Mouse (Mus musculus): ENCODE data around the gene Inpp5k.
"Not testable (repeated sequence)": the region's sequence is repeated elsewhere in the genome, so short reads cannot be mapped to it uniquely, and the experiment has no call there.

The Inpp5k gene

DNA sequence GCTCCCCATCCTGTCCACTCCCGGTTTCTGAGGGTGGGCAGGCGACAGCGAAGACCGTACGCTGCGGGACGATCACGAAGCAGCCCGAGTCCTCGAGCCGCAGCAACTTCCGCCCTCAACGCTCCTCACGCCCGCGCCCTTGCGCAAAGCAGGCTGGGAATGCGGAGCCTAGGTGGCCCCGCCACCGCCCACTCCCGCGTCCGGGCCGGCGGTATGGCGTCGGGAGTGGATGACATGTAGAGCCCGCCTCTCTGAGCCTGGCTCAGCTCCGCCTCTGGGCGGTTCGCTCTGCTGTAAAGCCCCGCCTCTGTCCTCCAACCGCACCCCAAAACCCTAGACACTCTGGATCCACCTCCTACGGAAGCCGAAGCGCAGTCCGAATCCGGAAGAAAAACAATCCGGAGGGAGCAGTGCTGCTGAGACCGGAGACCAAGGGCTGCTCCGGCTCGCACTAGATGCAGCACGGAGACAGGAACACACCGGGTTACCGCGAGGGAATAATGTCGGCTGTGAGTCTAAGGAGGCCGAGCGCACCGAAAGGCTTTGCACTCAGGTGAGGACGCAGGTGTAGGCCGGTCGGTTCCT is at the start of gene Inpp5k:
Gene Inpp5k, plus strand, starts transcription at position 344 of the 585 bp plus-strand sequence.
- peak; percentile 98 for DNase-seq (ENCODE audit: low read depth)

GRCm38 (mm10) chr11:75581495-75582149 is 49.2 kb upstream of the Inpp5k start:
- DNase-seq (ENCODE audit: low read depth) = no peak

GRCm38 (mm10) chr11:75583521-75583920 is 47.3 kb upstream of the Inpp5k start:
- DNase-seq (ENCODE audit: low read depth) = no peak

- no peak for DNase-seq (ENCODE audit: low read depth)
Observed at GRCm38 (mm10) chr11:75585061-75585460, 45.7 kb upstream of the Inpp5k start.

GRCm38 (mm10) chr11:75585978-75586377 is 44.8 kb upstream of the Inpp5k start:
- DNase-seq (ENCODE audit: low read depth) = no peak

DNA sequence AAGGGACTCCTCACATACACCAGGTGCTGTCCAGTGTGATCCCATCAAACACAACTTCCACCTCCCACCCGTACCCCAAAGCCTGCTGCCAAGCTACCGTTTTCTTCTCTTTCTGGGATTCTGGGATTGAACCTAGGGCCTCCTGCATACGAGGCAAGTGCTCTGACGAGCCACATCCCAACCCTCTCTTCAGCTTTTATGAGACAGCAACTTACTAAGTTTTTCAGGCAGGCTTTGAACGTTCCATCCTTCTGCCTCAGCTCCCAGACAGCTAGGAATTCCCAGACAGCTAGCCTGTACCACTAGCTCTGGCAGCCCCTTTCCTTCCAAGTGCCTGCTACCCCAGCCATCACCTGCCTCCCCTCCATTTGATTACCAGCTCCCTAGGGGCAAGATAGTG is 43.8 kb upstream of the Inpp5k start:
- DNase-seq (ENCODE audit: low read depth) = no peak

DNA sequence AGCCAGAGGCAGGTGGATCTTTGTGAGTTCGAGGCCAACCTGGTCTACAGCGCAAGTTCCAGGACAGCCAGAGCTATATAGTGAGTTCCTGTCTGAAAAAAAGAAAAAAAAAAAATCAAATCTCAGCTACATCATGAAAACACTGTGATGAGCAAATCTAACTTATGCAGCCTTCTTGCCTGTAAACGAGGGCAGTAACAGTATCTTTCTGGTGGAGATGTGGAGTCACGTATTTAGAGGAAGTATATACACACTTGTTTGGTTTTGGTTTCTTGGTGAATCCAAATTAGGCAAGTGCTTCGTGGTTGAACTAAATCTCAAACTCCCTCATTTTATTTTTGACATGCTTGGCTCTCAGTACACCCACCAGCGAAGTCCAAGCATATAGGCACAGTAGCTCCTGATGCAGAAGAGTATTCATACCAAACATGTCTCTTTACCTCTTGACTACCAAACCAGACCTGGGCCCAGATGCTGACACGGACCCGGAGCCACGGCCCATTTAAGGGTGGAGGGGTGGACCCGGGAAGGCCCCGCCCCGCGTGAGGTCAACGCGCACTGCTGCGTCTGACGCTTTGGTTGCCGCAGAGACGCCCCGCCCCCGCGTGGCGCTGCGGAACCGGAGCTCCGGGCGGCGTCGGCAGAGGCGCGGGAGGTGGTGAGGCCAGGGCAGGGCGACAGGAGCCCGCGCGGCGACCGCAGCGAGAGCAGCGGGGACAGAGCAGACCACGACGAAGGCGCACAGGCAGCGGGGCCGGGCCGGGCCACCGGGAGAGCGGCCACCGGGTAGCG is 43.1 kb upstream of the Inpp5k start, which contains the start of gene Pitpna:
Gene Pitpna, plus strand, starts transcription at position 605 of the 792 bp plus-strand sequence.
- DNase-seq (ENCODE audit: low read depth) = peak; percentile 98

GRCm38 (mm10) chr11:75588285-75588941 is 42.4 kb upstream of the Inpp5k start:
- DNase-seq (ENCODE audit: low read depth) = peak; percentile 33

DNA sequence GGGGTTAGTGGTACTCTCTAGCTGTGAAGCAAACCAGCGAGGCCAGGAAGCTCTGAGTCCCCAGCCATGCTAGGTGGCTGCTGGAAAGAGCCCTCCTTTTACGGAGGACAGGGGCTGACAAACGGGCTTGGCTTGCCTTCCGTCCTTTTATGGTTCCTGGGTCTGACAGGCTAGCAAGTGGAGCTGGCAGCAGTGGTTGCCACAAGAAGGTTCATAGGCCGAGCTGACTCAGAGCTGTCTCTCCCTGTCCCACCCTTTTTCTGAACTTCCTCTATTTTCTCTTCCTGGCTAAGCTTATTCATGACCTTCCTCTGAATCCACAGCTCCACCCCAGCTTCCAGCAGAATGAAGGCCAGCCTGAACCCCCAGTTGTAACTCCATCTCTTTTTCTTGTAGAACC is 38.2 kb upstream of the Inpp5k start:
- peak; percentile 79 for DNase-seq (ENCODE audit: low read depth)

DNA sequence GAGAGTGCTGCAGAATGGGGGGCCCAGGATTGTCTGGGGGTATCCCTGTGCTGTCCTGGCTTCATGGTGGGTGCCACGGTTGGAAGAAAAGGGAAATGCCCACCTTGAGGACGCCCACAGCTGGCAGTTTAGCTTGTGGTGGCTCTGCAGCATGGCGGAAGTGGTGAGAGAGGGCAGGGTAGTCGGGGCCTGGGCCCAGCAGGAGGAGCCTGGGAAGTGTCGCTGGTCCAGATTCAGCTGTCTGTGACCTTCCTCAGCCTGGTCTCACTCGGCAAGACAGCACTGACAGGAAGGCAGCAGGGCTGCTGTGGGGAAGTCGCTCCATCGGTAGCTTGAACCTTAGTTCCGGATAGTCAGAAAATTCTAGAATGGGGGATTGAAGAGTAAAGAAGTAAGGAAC is 36.4 kb upstream of the Inpp5k start:
- DNase-seq (ENCODE audit: low read depth) = no peak

DNA sequence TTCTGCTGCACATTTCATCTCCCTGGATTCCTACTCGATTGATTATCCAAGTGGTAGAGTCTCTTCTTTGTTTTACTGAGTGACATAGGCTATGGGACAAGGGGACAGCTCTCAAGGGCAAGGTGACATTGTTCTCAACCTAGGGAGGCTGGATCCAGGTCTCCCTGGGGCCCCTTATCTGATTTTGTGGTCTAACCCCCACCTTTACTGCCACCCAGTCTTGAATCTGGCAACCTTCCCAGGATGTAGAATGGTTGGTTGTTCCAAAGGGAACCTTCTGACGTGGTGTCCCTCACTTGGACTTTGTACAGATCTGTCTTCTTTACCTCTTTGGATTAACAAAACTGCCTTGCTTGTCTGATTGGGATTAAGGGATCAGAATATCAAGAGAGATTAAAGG is 35.4 kb upstream of the Inpp5k start:
- DNase-seq (ENCODE audit: low read depth) = no peak

- no peak for DNase-seq (ENCODE audit: low read depth)
Observed at GRCm38 (mm10) chr11:75595816-75596215, 35.0 kb upstream of the Inpp5k start.

- DNase-seq (ENCODE audit: low read depth) = no peak
Observed at GRCm38 (mm10) chr11:75596726-75597255, 34.0 kb upstream of the Inpp5k start.

GRCm38 (mm10) chr11:75598004-75598403 is 32.8 kb upstream of the Inpp5k start:
- DNase-seq (ENCODE audit: low read depth) = no peak

- DNase-seq (ENCODE audit: low read depth) = not testable (repeated sequence)
Observed at GRCm38 (mm10) chr11:75599802-75600201, 31.0 kb upstream of the Inpp5k start.

DNA sequence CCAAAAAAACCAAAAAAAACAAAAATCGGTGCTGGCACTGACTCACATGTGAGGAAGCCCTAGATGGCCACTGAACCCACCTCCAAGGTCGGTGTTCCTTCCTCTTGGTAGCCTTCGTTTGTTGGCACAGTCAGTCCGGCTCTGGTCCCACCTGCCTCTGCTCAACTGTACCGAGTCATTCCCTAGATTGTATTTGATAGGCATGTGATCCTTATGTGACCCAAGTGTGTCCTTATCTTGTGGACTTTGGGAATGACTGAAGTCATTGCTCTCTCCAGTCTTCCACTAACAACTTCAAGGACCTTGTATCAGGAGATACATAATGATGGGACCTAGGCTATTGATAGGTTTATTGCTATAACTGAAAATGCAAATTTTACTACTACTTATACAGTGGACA is 26.0 kb upstream of the Inpp5k start:
- DNase-seq (ENCODE audit: low read depth) = no peak

GRCm38 (mm10) chr11:75605318-75605717 is 25.5 kb upstream of the Inpp5k start:
- no peak for DNase-seq (ENCODE audit: low read depth)

GRCm38 (mm10) chr11:75608776-75609175 is 22.0 kb upstream of the Inpp5k start:
- no peak for DNase-seq (ENCODE audit: low read depth)

DNA sequence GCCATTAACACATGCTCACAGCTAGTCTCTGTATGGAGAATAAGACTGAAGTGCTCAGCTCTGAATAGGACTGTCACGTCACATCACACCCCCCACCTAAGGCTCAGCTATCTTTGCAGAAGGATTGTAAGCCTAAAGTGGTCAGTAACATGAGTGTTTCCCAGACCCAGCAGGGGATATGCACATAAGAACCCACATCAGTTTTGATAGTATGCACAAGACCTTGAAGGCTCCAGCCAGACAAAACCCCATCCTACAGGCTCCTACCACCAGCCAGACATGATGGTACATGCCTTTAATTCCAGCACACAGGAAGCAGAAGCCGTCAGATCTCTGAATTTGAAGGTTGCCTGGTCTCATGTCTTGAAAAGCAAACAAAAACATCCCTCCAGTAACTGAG is 20.8 kb upstream of the Inpp5k start:
- DNase-seq (ENCODE audit: low read depth) = no peak

DNA sequence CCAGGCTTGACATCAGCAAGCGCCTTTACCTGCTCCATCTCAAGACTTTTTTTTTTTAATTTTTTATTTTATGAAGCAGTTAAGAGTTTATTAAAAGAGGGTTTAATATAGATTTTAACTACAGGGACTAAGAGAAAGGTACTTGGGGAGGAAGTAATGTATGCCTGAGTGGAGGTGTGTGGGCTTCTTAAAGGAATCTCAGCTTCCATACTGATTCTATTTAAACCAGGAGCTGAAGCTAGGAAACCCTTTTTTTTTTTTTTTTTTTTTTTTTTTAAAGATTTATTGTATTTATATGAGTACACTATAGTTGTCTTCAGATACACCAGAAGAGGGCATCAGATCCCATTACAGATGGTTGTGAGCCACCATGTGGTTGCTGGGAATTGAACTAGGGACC is 16.0 kb upstream of the Inpp5k start:
- no peak for DNase-seq (ENCODE audit: low read depth)

DNA sequence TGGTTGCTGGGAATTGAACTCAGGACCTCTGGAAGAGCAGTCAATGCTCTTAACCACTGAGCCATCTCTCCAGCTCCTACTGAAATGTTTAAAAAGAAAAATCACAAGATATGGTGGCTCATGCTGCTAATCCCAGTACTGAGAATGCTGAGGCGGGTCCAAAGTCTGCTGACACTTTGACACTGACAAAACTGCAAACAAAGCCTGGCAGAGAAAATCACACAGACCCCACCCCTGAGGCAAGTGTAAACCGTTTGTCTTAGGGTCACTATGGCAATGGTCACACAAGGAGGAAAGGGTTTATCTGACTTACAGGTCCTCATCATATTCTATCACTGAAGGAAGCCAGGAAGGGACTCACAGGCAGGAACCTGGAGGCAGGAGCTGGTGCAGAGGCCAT is 15.2 kb upstream of the Inpp5k start:
- DNase-seq (ENCODE audit: low read depth) = no peak

GRCm38 (mm10) chr11:75619133-75619532 is 11.7 kb upstream of the Inpp5k start:
- DNase-seq (ENCODE audit: low read depth) = peak; percentile 39
